In the genomic region with DNA sequence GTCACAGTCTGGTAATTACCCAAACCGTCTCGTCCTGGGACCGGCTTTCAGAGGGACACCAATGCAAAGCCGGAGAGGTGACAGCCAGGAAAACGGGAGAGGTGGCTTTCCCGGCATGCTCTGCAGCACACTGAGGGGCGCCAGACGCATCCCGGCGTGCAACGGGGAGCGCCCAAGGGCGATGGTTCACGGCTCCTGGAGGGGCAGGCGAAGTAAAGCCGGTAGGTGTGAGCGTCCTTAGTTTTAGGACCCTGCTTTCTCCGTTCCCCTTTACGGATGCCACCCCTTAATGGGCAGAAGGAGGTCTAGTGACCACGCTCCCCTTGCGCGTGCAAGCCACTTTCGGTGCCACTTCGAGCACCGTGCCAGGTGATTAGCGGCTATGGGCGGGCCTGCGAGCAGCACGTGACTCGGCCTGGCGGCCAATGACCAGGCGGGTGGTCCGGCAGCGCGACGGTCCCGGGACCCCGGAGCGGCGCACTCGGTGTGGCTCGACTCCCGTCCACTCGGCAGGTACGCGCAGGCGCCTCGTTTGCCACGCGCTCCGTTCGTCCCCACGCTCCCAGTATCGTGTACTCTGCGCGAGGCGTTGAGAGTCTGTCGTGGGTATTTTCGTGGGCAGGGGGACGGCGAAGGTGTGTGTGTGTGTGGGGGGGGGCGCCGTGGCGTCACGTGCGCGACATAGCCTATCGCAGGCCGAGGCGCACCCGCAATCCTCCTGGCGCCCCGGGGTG, we compare ENCODE assay signal across 8 mouse cellular contexts. TPM values are rescaled to one million over a fixed set of nuclear protein-coding genes. Genes with fewer than 3 reads are reported as not detected.
DNase-seq lines count a peak whose midpoint lies in the region; ATAC-seq and TF ChIP-seq lines count a peak whose summit lies in the region.

No protein-coding gene starts in this region.

- H3K79me2 ChIP-seq in MEL (ENCODE audit: control insufficient read depth, insufficient read depth, low read length, poor library complexity) = peaks cover 25% of the 10 kb centered on the region

- no peak for TF ChIP-seq EP300 in MEL (IDR thresholded peaks at IDR 0.05; ENCODE audit: low read depth in 1 of 2, low read length in 2 of 2)

- H3K9ac ChIP-seq in MEL (ENCODE audit: control insufficient read depth, low read depth, low read length, poor library complexity, severe bottlenecking) = peak overlapping the region; percentile 82
- H3K9ac ChIP-seq in lung, embryonic 16.5 days (ENCODE audit: low read length) = peak overlapping the region; percentile 70

- no peaks in the 10 kb centered on the region for H3K9me3 ChIP-seq in MEL (replicated peaks; ENCODE audit: insufficient read depth, low read length)
- no peaks in the 10 kb centered on the region for H3K9me3 ChIP-seq in lung, embryonic 16.5 days (ENCODE audit: control insufficient read depth, low read length)

- TF ChIP-seq POLR2A in MEL (IDR thresholded peaks at IDR 0.05; ENCODE audit: control insufficient read depth in 1 of 2, insufficient read depth in 1 of 2, low read depth in 1 of 2, low read length in 2 of 2, poor library complexity in 1 of 2) = peak; percentile 64 to 70
- 0 out of 2 replicates have a peak, but pooled peaks have one; percentile 9 for TF ChIP-seq POLR2A in thymus, adult 2 months (IDR thresholded peaks at IDR 0.05; ENCODE audit: control insufficient read depth, extremely low read depth, insufficient read depth, low read length, poor library complexity)

- peak overlapping the region; percentile 91 for H3K4me2 ChIP-seq in lung, embryonic 16.5 days (ENCODE audit: low read depth, low read length)

- H3K27me3 ChIP-seq in MEL (ENCODE audit: control insufficient read depth in 1 of 2, insufficient read depth in 2 of 2, low read length in 2 of 2) = peaks cover 3 to 4% of the 10 kb centered on the region in 2 experiments; a peak in 2 of 4 replicates
- H3K27me3 ChIP-seq in lung, embryonic 16.5 days (ENCODE audit: control insufficient read depth, insufficient read depth, low read depth, low read length) = no peaks in the 10 kb centered on the region
- H3K27me3 ChIP-seq in thymus, adult 2 months (ENCODE audit: control insufficient read depth, insufficient read depth, low read length) = no peaks in the 10 kb centered on the region

- TF ChIP-seq CTCF in MEL (IDR thresholded peaks at IDR 0.05 in 2 of 3, conservative IDR thresholded peaks at IDR 0.05 in 1 of 3; ENCODE audit: control insufficient read depth in 1 of 3, insufficient read depth in 1 of 3, low read depth in 2 of 3, low read length in 3 of 3, poor library complexity in 1 of 3, severe bottlenecking in 1 of 3) = no peak
- TF ChIP-seq CTCF in thymus, adult 2 months (IDR thresholded peaks at IDR 0.05; ENCODE audit: borderline replicate concordance, control insufficient read depth, extremely low read depth, insufficient read depth, low read length, poor library complexity) = no peak

- TF ChIP-seq RAD21 in MEL (IDR thresholded peaks at IDR 0.05; ENCODE audit: low read depth, low read length) = no peak

- H3K36me3 ChIP-seq in MEL (ENCODE audit: control insufficient read depth in 1 of 2, insufficient read depth in 2 of 2, low read length in 2 of 2) = peaks cover 0 to 16% of the 10 kb centered on the region in 2 experiments; a peak in 2 of 4 replicates
- no peaks in the 10 kb centered on the region for H3K36me3 ChIP-seq in lung, embryonic 16.5 days (ENCODE audit: control insufficient read depth, insufficient read depth, low read length)
- H3K36me3 ChIP-seq in thymus, adult 2 months (ENCODE audit: control insufficient read depth, insufficient read depth, low read length) = no peaks in the 10 kb centered on the region

- peak; percentile 87 for DNase-seq in MEL (ENCODE audit: low read depth, low spot score)
- DNase-seq in cerebellum, adult 9-10 months = peak; percentile 87
- DNase-seq in layer of hippocampus, postnatal 10 days (ENCODE audit: low spot score in 2 of 2) = peak; percentile 72 to 79
- DNase-seq in ovary, postnatal 10 days (ENCODE audit: low spot score) = peak; percentile 71
- peak; percentile 77 for DNase-seq in thymus, adult 2 months

- WGBS in lung, embryonic 16.5 days = under 1% methylated on average over 73 of the region's 73 CpGs
- WGBS in thymus, adult 2 months = 1% methylated on average over 72 of the region's 73 CpGs

- peak; percentile 69 for ATAC-seq in frontal cortex, adult (ENCODE audit: low TSS enrichment)
- ATAC-seq in hematopoietic stem cell, adult 5-6 weeks (replicated peaks in 1 of 2; ENCODE audit: insufficient read depth in 1 of 2, low FRiP score in 2 of 2, low TSS enrichment in 1 of 2, low read depth in 1 of 2, poor library complexity in 2 of 2, severe bottlenecking in 2 of 2) = peak; percentile 39 to 68; a peak in 3 of 4 replicates
- peak; percentile 90 for ATAC-seq in lung, embryonic 16.5 days (ENCODE audit: low read depth)

- H3K4me1 ChIP-seq in MEL (ENCODE audit: control insufficient read depth in 1 of 2, insufficient read depth in 2 of 2, low read length in 2 of 2) = peaks cover 3 to 8% of the 10 kb centered on the region in 2 experiments; a peak in 3 of 4 replicates
- H3K4me1 ChIP-seq in lung, embryonic 16.5 days (replicated peaks; ENCODE audit: control insufficient read depth, insufficient read depth, low read length) = 0 out of 2 replicates have a peak, but pooled peaks cover 3% of the 10 kb centered on the region
- H3K4me1 ChIP-seq in thymus, adult 2 months (replicated peaks; ENCODE audit: control insufficient read depth, insufficient read depth, low read length) = peaks cover 5% of the 10 kb centered on the region; the same call in 1 of the 2 replicates

- H3K4me3 ChIP-seq in MEL (ENCODE audit: control insufficient read depth in 1 of 2, insufficient read depth in 1 of 2, low read depth in 2 of 2, low read length in 2 of 2) = peak overlapping the region; percentile 57 to 61
- H3K4me3 ChIP-seq in lung, embryonic 16.5 days (ENCODE audit: low read length) = peak overlapping the region; percentile 58
- H3K4me3 ChIP-seq in thymus, adult 2 months (ENCODE audit: control insufficient read depth, insufficient read depth, low read length) = peak overlapping the region; percentile 55

- peak overlapping the region; percentile 76 for H3K27ac ChIP-seq in MEL (ENCODE audit: control insufficient read depth, low read depth, low read length)
- H3K27ac ChIP-seq in lung, embryonic 16.5 days (ENCODE audit: low read length) = peak overlapping the region; percentile 18; the same call in 1 of the 2 replicates
- no peak overlapping the region for H3K27ac ChIP-seq in thymus, adult 2 months (ENCODE audit: control insufficient read depth, insufficient read depth, low read length)

TF ChIP-seq in MEL, 35 proteins besides CTCF, POLR2A, EP300 and RAD21 (continues in another document):
- TF ChIP-seq ZMIZ1 (IDR thresholded peaks at IDR 0.05; ENCODE audit: low read depth, low read length) = no peak
- no peak for TF ChIP-seq CHD1 (IDR thresholded peaks at IDR 0.05; ENCODE audit: low read depth, low read length)
- TF ChIP-seq SIN3A (IDR thresholded peaks at IDR 0.05; ENCODE audit: low read length) = 0 out of 2 replicates have a peak, but pooled peaks have one; percentile 38
- TF ChIP-seq POLR2AphosphoS5 (IDR thresholded peaks at IDR 0.05; ENCODE audit: borderline replicate concordance, low read depth, low read length) = no peak
- TF ChIP-seq TBP (IDR thresholded peaks at IDR 0.05; ENCODE audit: low read depth, low read length) = peak; percentile 54; the same call in 1 of the 2 replicates
- TF ChIP-seq MAZ (IDR thresholded peaks at IDR 0.05; ENCODE audit: low read depth, low read length) = no peak
- no peak; the same call in 1 of the 2 replicates for TF ChIP-seq MXI1 (IDR thresholded peaks at IDR 0.05; ENCODE audit: low read depth, low read length)
- TF ChIP-seq GABPA (IDR thresholded peaks at IDR 0.05; ENCODE audit: low read depth, low read length) = no peak
- no peak for TF ChIP-seq CHD2 (IDR thresholded peaks at IDR 0.05; ENCODE audit: low read length)
- TF ChIP-seq ETS1 (IDR thresholded peaks at IDR 0.05; ENCODE audit: low read depth, low read length) = 0 out of 2 replicates have a peak, but pooled peaks have one; percentile 9
- no peak for TF ChIP-seq ZC3H11A (IDR thresholded peaks at IDR 0.05; ENCODE audit: low read depth, low read length)
- TF ChIP-seq MAFK (IDR thresholded peaks at IDR 0.05; ENCODE audit: borderline replicate concordance, low read depth, low read length) = no peak
- TF ChIP-seq JUND (IDR thresholded peaks at IDR 0.05; ENCODE audit: low read depth, low read length) = no peak
- TF ChIP-seq NRF1 (IDR thresholded peaks at IDR 0.05; ENCODE audit: insufficient read depth, low read depth, low read length, poor library complexity, severe bottlenecking) = 0 out of 2 replicates have a peak, but pooled peaks have one; percentile 10
- TF ChIP-seq ZKSCAN1 (IDR thresholded peaks at IDR 0.05; ENCODE audit: low read depth, low read length) = no peak
- no peak for TF ChIP-seq TAL1 (IDR thresholded peaks at IDR 0.05; ENCODE audit: low read length)
- peak; percentile 68; the same call in 1 of the 2 replicates for TF ChIP-seq HCFC1 (IDR thresholded peaks at IDR 0.05; ENCODE audit: low read depth, low read length)
- no peak for TF ChIP-seq UBTF (IDR thresholded peaks at IDR 0.05; ENCODE audit: borderline replicate concordance, insufficient read depth, low read depth, low read length)
- TF ChIP-seq ELF1 (IDR thresholded peaks at IDR 0.05; ENCODE audit: low read depth, low read length) = no peak
- no peak for TF ChIP-seq MYB (IDR thresholded peaks at IDR 0.05; ENCODE audit: low read depth, low read length)
- peak; percentile 40; the same call in 1 of the 2 replicates for TF ChIP-seq TCF12 (IDR thresholded peaks at IDR 0.05; ENCODE audit: low read depth, low read length)
- no peak; the same call in none of the 2 replicates for TF ChIP-seq MAX (IDR thresholded peaks at IDR 0.05; ENCODE audit: low read length)
- TF ChIP-seq POLR2AphosphoS2 (IDR thresholded peaks at IDR 0.05; ENCODE audit: low read length) = 0 out of 2 replicates have a peak, but pooled peaks have one; percentile 44
- no peak for TF ChIP-seq E2F4 (IDR thresholded peaks at IDR 0.05; ENCODE audit: borderline replicate concordance, low read depth, low read length)
- TF ChIP-seq RCOR1 (IDR thresholded peaks at IDR 0.05; ENCODE audit: low read depth, low read length) = no peak
- TF ChIP-seq KAT2A (conservative IDR thresholded peaks at IDR 0.05; ENCODE audit: low read depth, low read length) = no peak

RNA-seq across cellular contexts. Expression of gene Mga, which starts 24.5 kb away (rescaled TPM):
- 45.4 and 45.7 TPM in 2 replicates for total RNA-seq in MEL (2012; rRNA removed)
- polyA plus RNA-seq in MEL (2012; ENCODE audit: insufficient read depth in 1 of 2, insufficient read length in 2 of 2, low read depth in 1 of 2, low replicate concordance in 2 of 2, missing spikeins in 1 of 2) = 100 to 1,000 TPM in 1 of 2 experiments, 10 to 100 TPM in 1; 60.9 to 224 TPM
- 101 and 124 TPM in 2 replicates for total RNA-seq in hematopoietic stem cell, adult 5-6 weeks (2017)
- total RNA-seq in layer of hippocampus, postnatal 10 days (2021) = 10 to 100 TPM; 64.3 to 66.3 TPM
- 21.9 and 25.4 TPM in 2 replicates for polyA plus RNA-seq in lung, embryonic 16.5 days (2015; fragmentation: Nextera tagmentation; extraction: Ambion mirVana)
- polyA plus RNA-seq in thymus, adult 2 months (2012; rRNA removed) = 47.4 and 50.6 TPM in 2 replicates
